Mouse (Mus musculus): Measurements from ENCODE around the gene Zmiz1. TPM values are rescaled to one million over a fixed set of nuclear protein-coding genes. Genes with fewer than 3 reads are reported as not detected.

Zmiz1 gene
- polyA plus RNA-seq, 1 experiment from 2014 or later: 42.5 TPM

DNA sequence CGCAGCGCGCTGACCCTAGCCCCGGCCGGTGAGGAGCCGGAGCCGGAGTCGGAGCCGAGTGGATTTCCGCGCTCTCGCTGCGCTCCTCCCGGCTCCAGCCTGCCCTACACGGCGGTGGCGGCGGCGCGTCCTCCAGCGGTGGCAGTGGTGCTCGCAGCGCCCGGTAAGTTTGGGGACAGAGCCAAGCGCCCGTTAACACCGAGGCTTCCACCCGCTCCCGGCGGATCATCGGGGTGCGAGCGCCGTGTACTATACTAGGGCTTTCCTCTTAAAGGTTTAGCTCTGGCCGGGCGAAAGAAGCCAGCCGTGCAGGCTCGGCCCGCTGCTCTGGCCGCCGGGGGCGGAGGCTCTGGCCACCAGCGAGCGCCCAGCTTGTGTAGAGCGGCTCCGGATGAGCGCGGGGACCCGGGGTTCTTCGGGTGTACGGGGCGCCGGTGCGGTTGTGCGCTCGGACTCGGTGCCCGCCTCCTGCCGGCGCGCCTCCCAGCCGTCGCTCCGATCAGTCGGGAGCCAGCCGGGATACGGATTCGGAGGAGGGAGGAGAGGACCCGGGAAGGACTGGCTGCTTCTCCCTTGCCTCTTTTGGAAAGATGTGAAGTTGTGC, 511 bp downstream of the Zmiz1 start:
- H3K4me3 ChIP-seq: peak overlapping the region; percentile 98
- under 1% methylated on average over 69 of the region's 69 CpGs for WGBS
- peak overlapping the region; percentile 98 for H3K27ac ChIP-seq
- peaks cover 4% of the 10 kb centered on the region for H3K27me3 ChIP-seq (ENCODE audit: poor library complexity, severe bottlenecking)
- no peaks in the 10 kb centered on the region for H3K36me3 ChIP-seq (replicated peaks)
- DNase-seq (ENCODE audit: extremely low spot score, low spot score): no peak
- peaks cover 79% of the 10 kb centered on the region for H3K4me1 ChIP-seq
- H3K9me3 ChIP-seq: no peaks in the 10 kb centered on the region

DNA sequence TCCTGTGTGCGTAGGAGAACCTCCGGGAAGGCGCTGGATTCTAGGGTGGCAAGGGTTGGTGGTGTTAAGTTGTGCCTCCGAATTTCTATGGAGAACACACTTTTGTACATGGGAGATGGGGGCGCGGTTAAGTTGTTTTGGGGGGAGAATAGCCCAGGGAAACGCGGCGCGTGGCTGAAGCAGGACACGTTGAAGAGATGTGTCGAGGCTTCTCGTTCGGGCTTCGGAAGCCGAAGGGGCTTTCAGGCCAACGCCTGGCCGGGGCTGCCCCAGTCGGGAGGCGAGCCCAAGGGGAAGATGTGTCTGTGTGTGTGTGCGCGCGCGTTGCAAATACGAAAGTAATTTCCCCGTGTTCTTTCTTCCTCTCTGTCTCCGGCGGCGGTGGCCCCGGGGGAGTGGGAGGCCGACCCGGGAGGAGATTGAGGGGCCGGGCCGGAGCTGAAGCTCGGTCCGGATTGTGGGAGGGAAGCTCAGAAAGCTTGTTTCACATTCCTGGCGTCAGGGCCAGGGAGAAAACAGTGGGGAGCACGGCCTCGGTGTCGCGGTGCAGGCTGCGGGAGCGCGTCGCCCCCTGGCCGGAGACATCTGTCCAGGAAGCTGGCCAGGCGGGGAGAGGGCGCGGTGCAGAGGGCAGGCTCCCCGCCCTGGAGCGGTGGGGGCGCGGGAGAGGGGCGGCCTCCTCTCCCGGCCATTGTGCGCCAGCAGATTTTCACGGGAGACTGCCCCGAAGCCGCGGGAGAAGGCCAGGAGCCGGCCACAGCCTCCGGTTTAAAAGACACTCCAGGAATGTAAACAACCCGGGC, 1.2 kb downstream of the Zmiz1 start:
- DNase-seq (ENCODE audit: extremely low spot score, low spot score): no peak
- Histone ChIP-seq H3K27me3 (ENCODE audit: poor library complexity, severe bottlenecking) (no peaks in the 10 kb centered on the region), H3K27ac (peak overlapping the region; percentile 98), H3K4me1 (peaks cover 84% of the 10 kb centered on the region), H3K4me3 (peak overlapping the region; percentile 98), H3K36me3 (replicated peaks) (no peaks in the 10 kb centered on the region), H3K9me3 (no peaks in the 10 kb centered on the region)
- under 1% methylated on average over 60 of the region's 63 CpGs for WGBS

DNA sequence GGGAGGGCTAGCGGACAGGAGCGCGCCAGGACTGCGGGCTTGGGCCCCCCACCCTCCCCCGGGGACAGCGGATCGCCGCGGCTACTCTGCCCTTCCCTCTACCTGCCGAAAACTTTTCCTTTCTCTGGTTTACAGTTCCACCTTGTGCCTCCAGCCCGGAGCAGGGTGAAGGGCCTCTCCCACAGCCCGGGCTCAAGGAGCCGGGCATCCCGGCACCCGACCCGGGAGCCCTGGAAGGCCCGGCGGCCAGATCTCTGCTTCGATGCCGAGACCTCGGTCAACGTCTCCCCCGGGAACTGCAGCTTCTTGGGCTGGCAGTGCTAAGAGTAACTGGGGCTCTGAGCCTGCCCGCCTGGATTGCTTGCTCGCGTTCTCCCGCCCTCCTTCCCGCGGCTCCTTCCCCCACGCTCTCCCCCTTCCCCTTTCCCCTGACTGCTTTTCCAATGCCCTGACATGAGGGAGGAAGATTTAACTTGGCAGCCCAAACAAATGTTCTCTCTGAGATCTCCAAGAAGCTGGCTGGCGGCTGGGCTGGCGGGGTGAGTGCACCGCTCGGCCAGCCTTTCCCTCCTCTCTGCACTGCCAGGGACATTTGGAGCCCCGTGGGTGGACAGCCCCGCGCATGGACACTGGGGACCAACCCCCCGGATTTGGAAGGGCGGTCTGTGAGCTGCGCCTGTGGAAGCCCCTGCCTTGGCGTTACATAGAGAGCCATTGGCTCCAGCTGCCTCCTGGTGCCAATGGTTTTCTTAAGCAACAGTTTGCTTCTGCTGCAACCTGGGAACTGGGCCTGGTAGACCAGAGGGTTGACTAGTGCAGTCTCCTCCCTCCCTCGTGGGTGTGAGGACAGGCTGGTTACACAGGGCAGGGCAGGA, 2.1 kb downstream of the Zmiz1 start:
- Histone ChIP-seq H3K9me3 (no peaks in the 10 kb centered on the region), H3K36me3 (replicated peaks) (no peaks in the 10 kb centered on the region), H3K27ac (peak overlapping the region; percentile 98), H3K4me1 (peaks cover 84% of the 10 kb centered on the region), H3K27me3 (ENCODE audit: poor library complexity, severe bottlenecking) (no peaks in the 10 kb centered on the region), H3K4me3 (peak overlapping the region; percentile 98)
- peak; percentile 61 for DNase-seq (ENCODE audit: extremely low spot score, low spot score)
- WGBS: under 1% methylated on average over 42 of the region's 42 CpGs

DNA sequence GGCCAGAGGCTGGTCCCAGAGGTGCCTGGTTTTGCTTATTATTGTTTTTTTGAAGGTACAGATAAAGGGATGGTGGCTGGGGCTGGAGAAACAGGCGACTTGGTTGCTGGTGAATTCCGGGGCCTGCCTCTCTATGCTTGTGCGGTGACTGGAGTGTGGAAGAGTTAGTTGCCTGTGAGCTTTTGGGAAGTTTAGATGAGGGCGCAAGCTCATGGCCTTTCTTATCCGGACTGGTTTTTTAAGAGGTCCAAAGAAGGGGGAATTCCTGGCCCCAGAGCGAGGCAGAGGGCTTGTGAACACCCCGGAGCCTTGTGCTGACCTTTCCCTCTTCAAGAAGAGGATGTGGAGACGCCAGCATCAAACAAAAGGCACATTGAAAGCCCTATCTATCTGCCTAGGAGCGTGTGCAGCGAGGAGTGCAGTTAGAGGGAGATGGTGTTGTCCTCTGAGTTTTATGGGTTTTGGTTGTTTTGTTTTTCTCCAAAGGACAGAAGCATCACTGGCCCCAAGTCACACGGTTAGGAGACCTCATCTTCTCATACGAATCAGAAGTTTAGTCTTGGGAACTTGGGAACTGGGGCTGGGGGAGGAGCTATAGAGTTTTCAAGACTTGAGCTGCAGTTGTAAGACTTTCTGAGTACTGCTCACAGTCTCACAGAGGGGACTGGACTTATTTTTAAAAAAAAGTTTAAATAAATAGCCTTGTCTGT, 2.8 kb downstream of the Zmiz1 start:
- H3K27ac ChIP-seq: peak overlapping the region; percentile 98
- no peaks in the 10 kb centered on the region for H3K27me3 ChIP-seq (ENCODE audit: poor library complexity, severe bottlenecking)
- DNase-seq (ENCODE audit: extremely low spot score, low spot score): peak; percentile 34
- no peaks in the 10 kb centered on the region for H3K9me3 ChIP-seq
- no peaks in the 10 kb centered on the region for H3K36me3 ChIP-seq (replicated peaks)
- WGBS: 2% methylated on average over 12 of the region's 12 CpGs
- peak overlapping the region; percentile 98 for H3K4me3 ChIP-seq
- peaks cover 84% of the 10 kb centered on the region for H3K4me1 ChIP-seq

DNA sequence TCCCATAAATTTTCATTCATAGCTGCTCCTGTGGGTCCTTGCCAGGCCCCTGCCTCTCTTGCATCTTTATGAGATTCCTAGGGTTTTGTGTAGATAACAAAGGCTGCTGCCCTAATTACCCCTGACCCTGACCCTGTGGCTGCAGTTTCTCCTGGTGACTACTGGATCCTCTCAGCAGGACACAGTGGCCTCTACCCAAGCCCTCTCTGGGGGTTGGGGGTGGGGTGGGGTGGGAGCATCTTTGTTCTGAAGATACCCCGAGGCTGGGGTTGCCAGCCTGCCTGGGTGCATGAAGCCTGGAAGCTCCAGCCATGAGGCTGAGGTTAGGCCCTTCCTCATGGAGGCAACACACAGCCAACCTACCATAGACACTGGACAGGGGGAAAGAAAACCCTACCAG, 4.0 kb downstream of the Zmiz1 start:
- Histone ChIP-seq H3K4me1 (peaks cover 84% of the 10 kb centered on the region), H3K9me3 (no peaks in the 10 kb centered on the region), H3K27ac (peak overlapping the region; percentile 70), H3K4me3 (peak overlapping the region; percentile 98), H3K36me3 (replicated peaks) (no peaks in the 10 kb centered on the region), H3K27me3 (ENCODE audit: poor library complexity, severe bottlenecking) (no peaks in the 10 kb centered on the region)
- peak; percentile 38 for DNase-seq (ENCODE audit: extremely low spot score, low spot score)
- WGBS: 0% methylated on average over 1 of the region's 1 CpGs

DNA sequence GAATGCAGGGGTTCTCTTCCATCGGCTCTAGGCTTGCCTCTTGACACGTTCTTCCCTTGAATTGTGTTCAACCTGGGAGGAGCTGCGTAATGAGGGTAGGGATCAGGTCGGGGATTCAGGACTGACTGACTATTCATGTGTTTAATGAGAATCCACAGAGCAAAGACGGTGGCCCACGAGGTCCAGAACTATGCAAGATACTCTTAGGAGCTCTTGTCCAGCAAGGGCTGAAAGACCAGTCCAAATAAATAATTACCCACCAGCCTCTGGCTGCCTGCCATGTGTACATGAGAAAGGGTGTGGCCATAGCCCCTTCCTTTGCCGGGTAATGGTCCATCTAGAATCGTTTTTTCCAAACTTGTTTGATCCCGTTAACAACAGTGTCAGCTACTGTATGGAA, 4.9 kb downstream of the Zmiz1 start:
- Histone ChIP-seq H3K27me3 (ENCODE audit: poor library complexity, severe bottlenecking) (no peaks in the 10 kb centered on the region), H3K36me3 (replicated peaks) (no peaks in the 10 kb centered on the region), H3K4me3 (peak overlapping the region; percentile 9; the same call in 1 of the 2 replicates), H3K4me1 (peaks cover 84% of the 10 kb centered on the region), H3K9me3 (no peaks in the 10 kb centered on the region), H3K27ac (peak overlapping the region; percentile 70)
- DNase-seq (ENCODE audit: extremely low spot score, low spot score): no peak
- 52% methylated on average over 9 of the region's 9 CpGs for WGBS

DNA sequence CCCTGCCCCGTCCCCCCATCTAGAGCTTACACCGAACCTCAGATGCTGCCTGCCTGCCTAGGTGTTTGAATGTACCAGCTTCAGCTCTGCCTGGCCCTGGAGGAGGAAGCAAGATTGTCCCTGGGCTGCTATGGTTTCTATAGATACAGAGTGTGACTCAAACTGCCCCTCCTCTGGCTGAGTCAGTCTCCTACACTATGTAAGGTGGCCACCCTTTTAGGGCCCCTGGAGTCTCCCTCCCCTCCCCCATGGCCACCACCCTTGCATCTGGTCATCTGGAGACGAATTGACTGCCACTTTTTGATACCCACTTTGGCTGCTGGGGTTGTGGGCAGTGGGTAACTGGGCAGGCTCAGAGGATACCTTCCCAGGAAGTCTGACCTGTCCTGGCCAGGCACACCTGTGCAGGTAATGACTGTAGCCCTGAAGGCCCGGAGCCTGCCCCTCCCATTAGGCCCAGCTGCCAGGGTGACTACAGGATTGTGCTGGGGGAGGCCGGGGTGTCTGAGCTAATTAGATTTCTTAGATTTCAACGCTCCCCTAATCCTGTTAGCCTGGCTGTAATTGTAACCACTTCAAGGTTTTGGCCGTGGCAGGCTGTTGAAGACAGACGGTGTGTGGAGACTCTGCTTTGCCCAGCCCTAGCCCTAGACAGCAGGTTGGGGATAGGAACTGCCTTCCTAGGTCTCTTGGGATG, 5.8 kb downstream of the Zmiz1 start:
- no peak for DNase-seq (ENCODE audit: extremely low spot score, low spot score)
- H3K4me3 ChIP-seq: peak overlapping the region; percentile 13; the same call in 1 of the 2 replicates
- H3K27me3 ChIP-seq (ENCODE audit: poor library complexity, severe bottlenecking): no peaks in the 10 kb centered on the region
- H3K4me1 ChIP-seq: peaks cover 92% of the 10 kb centered on the region
- WGBS: 31% methylated on average over 8 of the region's 8 CpGs
- H3K36me3 ChIP-seq (replicated peaks): no peaks in the 10 kb centered on the region
- no peaks in the 10 kb centered on the region for H3K9me3 ChIP-seq
- H3K27ac ChIP-seq: peak overlapping the region; percentile 70

DNA sequence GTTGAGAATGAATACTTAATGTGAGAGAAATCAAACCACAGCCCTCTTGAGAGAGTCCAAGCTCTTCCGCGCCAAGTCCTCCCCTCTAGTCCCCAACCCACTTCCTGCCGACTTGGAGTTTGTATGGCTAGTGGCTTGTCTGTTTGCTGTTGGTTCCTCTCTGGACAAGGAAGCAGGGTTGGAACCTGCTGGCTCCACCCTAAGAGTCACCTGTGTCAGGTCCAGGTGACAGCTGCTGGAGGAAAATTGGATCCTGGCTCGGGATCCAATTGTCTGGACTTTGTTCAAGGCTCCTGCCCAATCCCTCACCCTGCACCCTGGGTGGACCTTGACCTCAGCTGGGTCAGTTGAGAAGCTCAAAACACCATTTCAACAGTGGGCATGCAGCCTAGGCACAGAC, 7.4 kb downstream of the Zmiz1 start:
- Histone ChIP-seq H3K9me3 (no peaks in the 10 kb centered on the region), H3K4me3 (no peak overlapping the region), H3K4me1 (peaks cover 100% of the 10 kb centered on the region), H3K27me3 (ENCODE audit: poor library complexity, severe bottlenecking) (no peaks in the 10 kb centered on the region), H3K27ac (no peak overlapping the region), H3K36me3 (replicated peaks) (peaks cover 5% of the 10 kb centered on the region; the same call in 1 of the 2 replicates)
- 81% methylated on average over 4 of the region's 4 CpGs for WGBS
- no peak for DNase-seq (ENCODE audit: extremely low spot score, low spot score)

DNA sequence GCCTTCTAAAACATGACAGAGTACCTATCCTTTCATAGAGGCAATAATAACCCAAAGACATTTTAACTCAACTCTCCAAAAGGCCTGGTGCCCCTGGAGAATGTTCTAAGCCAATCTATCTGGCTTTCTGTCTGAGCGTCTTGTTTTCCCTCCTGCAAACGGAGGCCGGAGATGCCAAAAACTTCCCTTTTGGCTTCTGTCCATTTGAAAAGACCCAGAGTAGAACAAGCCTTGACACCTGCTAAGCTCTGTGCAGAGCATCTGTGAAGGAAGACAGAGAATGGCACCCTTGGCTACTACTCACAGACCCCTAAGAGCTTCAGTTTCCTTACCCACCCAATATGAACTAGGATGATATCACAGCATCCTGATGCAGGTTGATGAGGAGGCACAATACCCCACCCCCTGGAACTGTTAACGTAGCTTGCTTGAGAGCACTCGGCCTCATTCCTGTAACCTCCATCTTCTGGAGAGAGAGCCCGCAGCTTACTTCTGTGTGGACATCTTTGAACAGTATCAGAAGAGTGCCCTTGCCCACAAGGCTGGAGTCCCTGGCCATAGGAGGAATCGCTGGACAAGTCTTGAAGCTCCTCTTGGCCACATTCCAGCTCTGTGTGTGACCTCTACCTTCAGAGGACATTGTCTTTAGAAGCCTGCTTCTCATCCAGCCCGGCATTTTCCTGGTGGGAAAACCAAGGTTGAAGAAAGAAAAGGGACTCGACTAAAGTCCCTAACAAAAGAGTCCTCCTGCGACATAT, 9.1 kb downstream of the Zmiz1 start:
- Histone ChIP-seq H3K9me3 (no peaks in the 10 kb centered on the region), H3K27me3 (ENCODE audit: poor library complexity, severe bottlenecking) (no peaks in the 10 kb centered on the region), H3K27ac (peak overlapping the region; percentile 8; the same call in 1 of the 2 replicates), H3K4me1 (peaks cover 100% of the 10 kb centered on the region), H3K4me3 (no peak overlapping the region), H3K36me3 (replicated peaks) (peaks cover 5% of the 10 kb centered on the region; the same call in 1 of the 2 replicates)
- 88% methylated on average over 10 of the region's 10 CpGs for WGBS
- DNase-seq (ENCODE audit: extremely low spot score, low spot score): no peak

DNA sequence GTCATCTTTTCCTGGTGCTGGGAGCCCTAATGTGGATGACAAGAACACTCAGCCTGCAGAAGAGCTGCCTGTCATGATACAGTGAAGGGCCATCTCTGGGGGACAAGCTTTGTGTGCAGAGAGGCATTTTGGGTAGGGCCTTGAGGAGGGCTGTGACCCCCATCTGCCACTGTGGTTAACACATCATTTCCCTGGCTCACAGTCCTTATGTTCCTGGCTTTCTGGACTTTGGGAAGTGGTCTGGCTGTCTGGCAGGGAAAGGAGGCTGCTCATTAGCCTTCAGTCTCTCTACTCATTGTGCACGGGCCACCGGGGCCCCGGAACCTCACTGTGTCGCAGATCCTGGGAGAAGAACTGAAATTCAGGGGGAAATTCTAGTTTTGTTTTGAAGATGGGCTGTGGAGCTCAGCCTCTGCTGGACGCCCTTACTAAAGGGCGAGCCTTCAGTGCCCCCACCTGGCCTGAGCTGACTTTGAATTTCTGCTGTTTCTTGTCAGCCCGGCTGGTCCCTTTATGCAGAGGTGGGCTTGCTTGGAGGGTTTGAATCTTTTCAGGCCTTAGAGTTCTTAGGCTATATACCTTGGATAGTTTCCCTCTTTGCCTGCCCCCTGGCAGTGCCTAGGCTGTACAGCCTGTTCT, 10.0 kb downstream of the Zmiz1 start:
- Histone ChIP-seq H3K9me3 (no peaks in the 10 kb centered on the region), H3K4me1 (peaks cover 100% of the 10 kb centered on the region), H3K4me3 (no peak overlapping the region), H3K27me3 (ENCODE audit: poor library complexity, severe bottlenecking) (no peaks in the 10 kb centered on the region), H3K36me3 (replicated peaks) (peaks cover 5% of the 10 kb centered on the region; the same call in 1 of the 2 replicates), H3K27ac (no peak overlapping the region)
- WGBS: 77% methylated on average over 7 of the region's 7 CpGs
- DNase-seq (ENCODE audit: extremely low spot score, low spot score): no peak

Data from forebrain, embryonic 10.5 days (tissue).